Mouse (Mus musculus) ovary, postnatal 36 days (tissue): Measurements from ENCODE around the gene Rorc.

Source experiments
- DNase-seq: peaks from one replicate; pipeline ENCODE4 v3.0.0; 2022; ENCODE audit warnings: low spot score, mixed read lengths

Rorc gene

DNA sequence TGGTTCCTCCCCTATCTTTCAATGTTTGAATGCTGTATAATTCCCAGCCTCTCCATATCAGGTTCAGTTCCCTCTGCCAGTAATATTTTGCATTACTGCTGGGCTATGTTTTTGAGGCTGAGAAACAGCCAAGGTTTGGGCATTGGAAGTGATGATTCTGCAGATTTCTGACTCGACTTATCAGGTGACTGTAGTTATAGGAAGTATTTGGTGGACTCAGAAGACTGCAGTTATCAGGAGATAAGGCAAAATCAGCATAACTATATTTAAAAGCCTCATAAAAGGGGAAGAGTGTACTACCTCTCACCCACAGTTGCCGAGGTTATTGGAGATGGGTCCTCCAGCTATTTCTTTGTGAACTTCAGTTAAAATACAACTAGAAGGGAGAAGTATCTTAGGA, 58.4 kb downstream of the Rorc start:
- DNase-seq: no peak

DNA sequence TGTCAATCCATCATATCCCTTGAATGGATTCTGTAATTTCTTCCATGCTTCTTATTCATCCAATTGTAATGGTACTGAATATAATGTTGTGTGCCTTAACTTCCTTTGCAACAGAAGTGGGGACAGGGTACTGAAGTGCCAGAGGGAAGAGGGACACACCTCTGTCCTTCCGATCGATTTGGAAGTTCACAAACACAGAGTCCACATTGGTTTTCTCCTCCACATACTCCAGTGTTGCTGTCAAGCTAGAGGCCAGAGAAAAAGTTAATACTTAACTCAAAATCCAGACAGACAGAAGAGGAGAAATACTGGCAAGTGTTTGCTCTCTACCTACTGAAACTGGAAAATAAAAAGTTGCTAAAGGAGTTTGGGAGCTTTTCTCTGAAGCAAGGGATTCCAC, 61.7 kb downstream of the Rorc start:
- no peak for DNase-seq

GRCm38 (mm10) chr3:94436420-94436819, 63.8 kb downstream of the Rorc start:
- DNase-seq: no peak

GRCm38 (mm10) chr3:94441182-94441581, 68.6 kb downstream of the Rorc start:
- no peak for DNase-seq

DNA sequence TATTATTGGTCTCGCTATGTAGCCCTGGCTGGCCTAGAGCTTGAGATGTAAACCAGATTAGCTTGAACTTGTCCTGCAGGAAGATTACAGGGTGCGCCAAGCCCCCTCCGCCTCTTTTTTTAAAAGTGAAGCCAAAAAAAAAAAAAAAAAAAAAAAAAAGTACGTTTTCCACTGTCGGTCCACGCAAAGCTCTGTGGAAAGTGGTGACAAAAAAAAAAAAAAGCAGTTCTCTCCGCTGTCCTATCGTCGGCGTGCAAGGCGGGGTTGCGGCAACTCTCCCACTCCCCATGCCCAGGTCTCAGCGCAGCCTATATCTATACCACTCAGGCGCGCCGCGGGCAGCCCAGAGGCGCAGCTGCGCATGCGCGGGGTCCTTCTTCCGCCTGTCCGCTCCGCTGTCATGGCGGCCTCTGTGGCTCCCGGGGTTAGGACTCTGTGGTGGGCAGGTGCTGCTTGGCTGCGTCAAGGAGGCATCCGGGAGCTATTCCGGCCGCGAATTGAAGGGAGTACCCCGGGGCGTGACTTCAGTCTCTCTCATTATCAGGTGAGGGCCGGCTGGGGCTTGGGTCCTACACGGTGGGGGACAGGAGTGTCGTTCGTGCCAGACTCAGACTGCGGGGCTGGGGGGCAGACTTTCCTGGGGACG, 70.5 kb downstream of the Rorc start, which contains the start of gene Mrpl9:
Gene Mrpl9, plus strand, starts transcription at position 368 of the 646 bp plus-strand sequence.
- peak; percentile 96 for DNase-seq

- no peak for DNase-seq
Measured at GRCm38 (mm10) chr3:94443597-94443964, 71.0 kb downstream of the Rorc start, which contains the start of gene Oaz3. Gene Oaz3, minus strand, starts transcription at chr3:94443915.
